Mouse (Mus musculus): ENCODE measurements at regions not wholly inside any gene's neighbourhood (a gene's known extent, or its start where the extent isn't known, plus 50 kb on each side); places are given as distances from the start of the nearest gene placed in this dataset.

DNA sequence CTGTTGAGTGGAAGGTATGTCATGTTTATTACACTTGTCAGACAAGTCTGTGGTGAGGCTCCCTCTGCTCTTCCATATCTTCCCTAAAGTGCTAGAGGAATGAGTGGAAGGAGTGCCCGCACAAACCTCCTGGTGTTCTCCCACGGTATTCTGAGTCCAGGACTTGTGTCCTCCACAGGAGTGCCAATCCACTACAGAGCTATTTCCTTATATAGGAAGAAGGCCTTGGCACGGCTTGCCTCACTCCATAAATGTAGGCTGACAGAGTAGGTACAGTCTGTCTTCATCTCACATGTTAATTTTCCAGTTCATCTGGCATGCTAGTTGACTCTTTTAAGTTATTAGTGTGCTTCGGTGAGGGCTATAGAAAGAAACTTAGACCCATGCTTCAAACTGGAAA lies 123.4 kb upstream of the Arhgap20 start:
- Histone ChIP-seq H3K4me1 (ENCODE audit: control insufficient read depth in 1 of 2, insufficient read depth in 2 of 2) (peaks cover 0 to 4% of the 10 kb centered on the region in 2 experiments; a peak in 1 of 4 replicates), H3K4me3 (replicated peaks in 1 of 3; ENCODE audit: low read depth in 2 of 3, low read length in 2 of 3, poor library complexity in 1 of 3) (no peak overlapping the region), H3K27ac (ENCODE audit: insufficient read depth, low read depth) (no peak overlapping the region), H3K79me2 (replicated peaks; ENCODE audit: control insufficient read depth, extremely low read depth, insufficient read depth, poor library complexity, severe bottlenecking) (no peaks in the 10 kb centered on the region), H3K36me3 (replicated peaks in 1 of 2; ENCODE audit: control insufficient read depth in 1 of 2, insufficient read depth in 1 of 2, low read length in 1 of 2) (no peaks in the 10 kb centered on the region), H3K9ac (ENCODE audit: insufficient read depth, low read depth) (no peak overlapping the region), H3K4me2 (ENCODE audit: insufficient read depth, low read depth, poor library complexity, severe bottlenecking) (no peak overlapping the region), H3K27me3 (replicated peaks) (no peaks in the 10 kb centered on the region), H3K9me3 (replicated peaks; ENCODE audit: low read length) (no peaks in the 10 kb centered on the region)
- no peak for DNase-seq (ENCODE audit: extremely low read depth)
- dilution Hi-C loops (cut with MboI; ENCODE audit: extremely low pct_ligation_motif_present, extremely low pct_unique_long_range_greater_than_20kb, low sequenced_read_pairs) (no loop called here), in situ Hi-C loops (cut with MboI; ENCODE audit: low pct_ligation_motif_present, low pct_unique_long_range_greater_than_20kb, low sequenced_read_pairs) (no loop called here)
- TF ChIP-seq MAX (IDR thresholded peaks at IDR 0.05; ENCODE audit: low read length): no peak
- TF ChIP-seq ELF1 (IDR thresholded peaks at IDR 0.05; ENCODE audit: low read depth, low read length): no peak

DNA sequence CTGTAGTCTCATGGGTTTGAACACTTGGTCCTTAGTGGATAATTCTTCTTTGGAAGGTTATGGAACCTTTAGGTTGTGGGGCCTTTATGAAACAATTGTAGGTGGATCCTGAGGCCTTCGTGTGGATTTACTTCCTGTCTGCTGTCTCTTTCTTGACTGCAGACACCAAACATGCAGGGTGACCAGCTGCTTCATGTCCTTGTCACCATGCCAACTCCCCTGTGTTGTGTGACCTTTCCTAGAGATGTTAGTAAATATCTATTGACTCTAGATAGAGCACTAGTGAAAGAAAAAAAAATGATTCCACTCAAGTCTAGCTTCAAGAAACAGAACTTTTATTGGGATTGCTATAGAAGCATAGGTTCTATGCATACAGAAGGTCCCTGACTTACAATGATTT lies 119.7 kb upstream of the Arhgap20 start:
- dilution Hi-C loops (cut with MboI; ENCODE audit: extremely low pct_ligation_motif_present, extremely low pct_unique_long_range_greater_than_20kb, low sequenced_read_pairs): no loop called here
- Histone ChIP-seq H3K4me2 (ENCODE audit: insufficient read depth, low read depth, poor library complexity, severe bottlenecking) (no peak overlapping the region), H3K79me2 (replicated peaks; ENCODE audit: control insufficient read depth, extremely low read depth, insufficient read depth, poor library complexity, severe bottlenecking) (no peaks in the 10 kb centered on the region), H3K36me3 (replicated peaks in 1 of 2; ENCODE audit: control insufficient read depth in 1 of 2, insufficient read depth in 1 of 2, low read length in 1 of 2) (no peaks in the 10 kb centered on the region), H3K27ac (ENCODE audit: insufficient read depth, low read depth) (no peak overlapping the region), H3K27me3 (replicated peaks) (no peaks in the 10 kb centered on the region), H3K9ac (ENCODE audit: insufficient read depth, low read depth) (no peak overlapping the region), H3K4me3 (replicated peaks in 1 of 3; ENCODE audit: low read depth in 2 of 3, low read length in 2 of 3, poor library complexity in 1 of 3) (no peak overlapping the region), H3K9me3 (replicated peaks; ENCODE audit: low read length) (no peaks in the 10 kb centered on the region), H3K4me1 (ENCODE audit: control insufficient read depth in 1 of 2, insufficient read depth in 2 of 2) (no peaks in the 10 kb centered on the region)
- no peak for DNase-seq (ENCODE audit: extremely low read depth)
- in situ Hi-C loops (cut with MboI; ENCODE audit: low pct_ligation_motif_present, low pct_unique_long_range_greater_than_20kb, low sequenced_read_pairs): no loop called here
- TF ChIP-seq SMC3 (IDR thresholded peaks at IDR 0.05; ENCODE audit: low read depth, low read length) (no peak), MYC (IDR thresholded peaks at IDR 0.05; ENCODE audit: low read depth, low read length) (no peak), POLR2AphosphoS2 (IDR thresholded peaks at IDR 0.05; ENCODE audit: low read depth, low read length) (no peak), RCOR1 (conservative IDR thresholded peaks at IDR 0.05; ENCODE audit: low read depth, low read length) (no peak)

DNA sequence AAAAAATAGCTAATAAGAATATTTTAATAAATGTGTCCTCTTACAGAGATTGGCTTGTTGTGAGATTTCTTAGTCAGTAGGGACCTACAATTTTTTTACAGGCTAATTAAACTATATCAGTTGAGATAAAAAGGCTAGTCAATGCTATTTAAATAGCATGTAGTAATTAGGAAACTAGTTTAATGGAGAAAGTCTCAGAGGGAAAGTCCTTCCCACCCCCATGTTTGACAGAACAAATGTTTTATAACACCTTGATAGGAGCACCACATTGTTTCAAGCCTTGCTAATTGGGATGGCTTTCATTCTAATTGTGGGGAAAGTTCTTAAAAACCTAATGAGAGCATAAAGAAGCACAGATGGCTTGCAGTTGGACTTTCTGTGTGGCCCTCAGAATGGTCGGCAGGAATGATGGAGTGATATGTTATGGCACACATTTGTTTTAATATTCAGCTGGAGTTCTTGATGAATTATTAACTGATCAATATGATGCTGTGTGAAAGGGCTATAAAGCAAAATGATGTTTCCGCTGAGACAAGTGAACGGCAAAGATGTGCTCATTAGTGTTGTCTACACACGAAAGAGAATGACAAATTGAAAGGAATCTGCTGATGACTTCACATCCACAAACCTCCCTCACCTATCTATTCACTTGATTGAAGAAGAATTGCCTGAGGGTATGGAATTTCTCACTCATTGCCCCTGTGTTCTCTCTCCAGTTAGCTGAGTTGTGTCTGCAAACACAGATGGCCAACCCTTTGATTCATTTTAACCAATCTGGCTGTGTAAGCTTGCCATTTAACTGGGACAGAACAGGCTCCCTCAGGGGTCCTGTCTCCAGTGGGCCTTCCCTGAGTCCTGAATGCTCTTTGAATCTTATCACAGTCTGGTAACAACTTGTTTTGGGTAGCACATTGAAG lies 111.5 kb upstream of the Arhgap20 start:
- H3K9ac ChIP-seq (ENCODE audit: insufficient read depth, low read depth): no peak overlapping the region
- H3K4me1 ChIP-seq (ENCODE audit: control insufficient read depth in 1 of 2, insufficient read depth in 2 of 2): peaks cover 0 to 6% of the 10 kb centered on the region in 2 experiments; a peak in 1 of 4 replicates
- no peak overlapping the region for H3K4me2 ChIP-seq (ENCODE audit: insufficient read depth, low read depth, poor library complexity, severe bottlenecking)
- DNase-seq (ENCODE audit: extremely low read depth): no peak
- H3K36me3 ChIP-seq (replicated peaks in 1 of 2; ENCODE audit: control insufficient read depth in 1 of 2, insufficient read depth in 1 of 2, low read length in 1 of 2): no peaks in the 10 kb centered on the region
- no peak overlapping the region for H3K27ac ChIP-seq (ENCODE audit: insufficient read depth, low read depth)
- in situ Hi-C loops (cut with MboI; ENCODE audit: low pct_ligation_motif_present, low pct_unique_long_range_greater_than_20kb, low sequenced_read_pairs): no loop called here
- dilution Hi-C loops (cut with MboI; ENCODE audit: extremely low pct_ligation_motif_present, extremely low pct_unique_long_range_greater_than_20kb, low sequenced_read_pairs): no loop called here
- H3K27me3 ChIP-seq (replicated peaks): no peaks in the 10 kb centered on the region
- no peaks in the 10 kb centered on the region for H3K79me2 ChIP-seq (replicated peaks; ENCODE audit: control insufficient read depth, extremely low read depth, insufficient read depth, poor library complexity, severe bottlenecking)
- no peak overlapping the region for H3K4me3 ChIP-seq (replicated peaks in 1 of 3; ENCODE audit: low read depth in 2 of 3, low read length in 2 of 3, poor library complexity in 1 of 3)
- H3K9me3 ChIP-seq (replicated peaks; ENCODE audit: low read length): no peaks in the 10 kb centered on the region
- TF ChIP-seq JUND (conservative IDR thresholded peaks at IDR 0.05; ENCODE audit: low read depth, low read length): no peak
- TF ChIP-seq MAX (IDR thresholded peaks at IDR 0.05; ENCODE audit: low read length): no peak
- no peak for TF ChIP-seq ZNF384 (IDR thresholded peaks at IDR 0.05; ENCODE audit: low read depth, low read length)
- TF ChIP-seq TCF12 (IDR thresholded peaks at IDR 0.05; ENCODE audit: low read depth, low read length): no peak
- no peak for TF ChIP-seq JUN (IDR thresholded peaks at IDR 0.05; ENCODE audit: insufficient read depth, low read depth, low read length)
- no peak for TF ChIP-seq USF1 (IDR thresholded peaks at IDR 0.05; ENCODE audit: low read depth, low read length)
